Mouse (Mus musculus): ENCODE measurements at regions not wholly inside any gene's neighbourhood (a gene's known extent, or its start where the extent isn't known, plus 50 kb on each side); places are given as distances from the start of the nearest gene placed in this dataset.

DNA sequence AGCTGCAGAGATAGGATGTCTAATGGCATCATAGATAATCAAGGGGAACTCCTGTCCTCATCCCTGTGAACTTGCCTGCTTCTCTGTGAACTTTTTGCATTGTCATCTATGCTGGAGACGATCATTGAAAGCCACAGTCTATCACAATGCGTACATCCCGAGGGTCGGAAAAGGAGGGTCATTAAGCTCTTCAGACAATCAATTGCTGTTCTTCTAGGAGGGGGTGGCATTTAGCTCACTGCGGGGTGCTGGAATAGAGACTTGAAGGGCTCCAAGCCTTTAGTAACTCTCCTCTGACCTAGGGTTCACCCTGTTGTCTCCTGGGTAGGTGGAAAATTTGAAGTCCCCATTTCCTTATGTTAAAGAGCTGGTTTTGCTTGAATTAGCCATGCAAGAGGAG lies 251.7 kb upstream of the Nr2f2 start:
- no peaks in the 10 kb centered on the region for H3K4me1 ChIP-seq (ENCODE audit: control insufficient read depth, insufficient read depth, low read length)
- H3K9me3 ChIP-seq (replicated peaks; ENCODE audit: control insufficient read depth, low read length), result no peaks in the 10 kb centered on the region
- H3K4me2 ChIP-seq, result no peak overlapping the region
- H3K4me3 ChIP-seq (ENCODE audit: low read depth, low read length), result no peak overlapping the region
- H3K36me3 ChIP-seq (ENCODE audit: control insufficient read depth, insufficient read depth, low read length), result no peaks in the 10 kb centered on the region
- 73% methylated on average over 5 of the region's 5 CpGs for WGBS (ENCODE audit: insufficient replicate concordance)
- ATAC-seq (replicated peaks; ENCODE audit: insufficient number of reproducible peaks, low FRiP score, low TSS enrichment), result no peak
- no peaks in the 10 kb centered on the region for H3K27me3 ChIP-seq (ENCODE audit: control insufficient read depth, insufficient read depth, low read length)
- no peak overlapping the region for H3K9ac ChIP-seq (ENCODE audit: low read depth, low read length)
- H3K27ac ChIP-seq (ENCODE audit: low read depth, low read length), result no peak overlapping the region

DNA sequence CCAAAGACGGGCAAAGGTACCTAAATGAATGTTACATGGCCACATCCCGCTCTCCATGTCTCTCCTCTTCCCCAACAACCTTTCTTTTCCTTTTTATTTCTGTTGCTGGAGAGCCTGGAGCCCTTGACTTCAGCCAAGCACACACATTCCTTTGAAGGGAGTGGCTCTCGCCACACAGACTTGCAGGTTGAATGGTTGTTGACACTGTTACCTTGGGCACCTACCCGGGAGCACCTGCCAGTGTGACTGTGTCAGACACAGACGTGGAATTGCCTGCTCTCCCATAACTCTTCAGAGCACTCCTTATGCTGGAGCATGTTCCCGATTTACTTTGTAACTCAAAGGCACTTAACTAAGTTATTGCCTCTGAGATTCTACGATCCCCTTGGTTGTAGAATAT lies 240.0 kb upstream of the Nr2f2 start:
- ATAC-seq (replicated peaks; ENCODE audit: insufficient number of reproducible peaks, low FRiP score, low TSS enrichment), result no peak
- Histone ChIP-seq H3K9ac (ENCODE audit: low read depth, low read length) (no peak overlapping the region), H3K36me3 (ENCODE audit: control insufficient read depth, insufficient read depth, low read length) (no peaks in the 10 kb centered on the region), H3K27me3 (ENCODE audit: control insufficient read depth, insufficient read depth, low read length) (no peaks in the 10 kb centered on the region), H3K27ac (ENCODE audit: low read depth, low read length) (no peak overlapping the region), H3K4me1 (ENCODE audit: control insufficient read depth, insufficient read depth, low read length) (no peaks in the 10 kb centered on the region), H3K4me3 (ENCODE audit: low read depth, low read length) (no peak overlapping the region), H3K4me2 (no peak overlapping the region), H3K9me3 (replicated peaks; ENCODE audit: control insufficient read depth, low read length) (no peaks in the 10 kb centered on the region)
- WGBS (ENCODE audit: insufficient replicate concordance), result 78% methylated on average over 7 of the region's 7 CpGs

GRCm38 (mm10) chr7:70604471-70605174 lies 238.1 kb upstream of the Nr2f2 start:
- no peak overlapping the region for H3K9ac ChIP-seq (ENCODE audit: low read depth, low read length)
- H3K4me1 ChIP-seq (ENCODE audit: control insufficient read depth, insufficient read depth, low read length), result no peaks in the 10 kb centered on the region
- no peaks in the 10 kb centered on the region for H3K36me3 ChIP-seq (ENCODE audit: control insufficient read depth, insufficient read depth, low read length)
- no peaks in the 10 kb centered on the region for H3K27me3 ChIP-seq (ENCODE audit: control insufficient read depth, insufficient read depth, low read length)
- no peaks in the 10 kb centered on the region for H3K9me3 ChIP-seq (replicated peaks; ENCODE audit: control insufficient read depth, low read length)
- 80% methylated on average over 5 of the region's 5 CpGs for WGBS (ENCODE audit: insufficient replicate concordance)
- H3K27ac ChIP-seq (ENCODE audit: low read depth, low read length), result no peak overlapping the region
- H3K4me2 ChIP-seq, result no peak overlapping the region
- no peak for ATAC-seq (replicated peaks; ENCODE audit: insufficient number of reproducible peaks, low FRiP score, low TSS enrichment)
- no peak overlapping the region for H3K4me3 ChIP-seq (ENCODE audit: low read depth, low read length)

GRCm38 (mm10) chr7:70593027-70593426 lies 226.5 kb upstream of the Nr2f2 start:
- Histone ChIP-seq H3K4me2 (no peak overlapping the region), H3K27me3 (ENCODE audit: control insufficient read depth, insufficient read depth, low read length) (no peaks in the 10 kb centered on the region), H3K27ac (ENCODE audit: low read depth, low read length) (no peak overlapping the region), H3K4me1 (ENCODE audit: control insufficient read depth, insufficient read depth, low read length) (no peaks in the 10 kb centered on the region), H3K9me3 (replicated peaks; ENCODE audit: control insufficient read depth, low read length) (no peaks in the 10 kb centered on the region), H3K4me3 (ENCODE audit: low read depth, low read length) (no peak overlapping the region), H3K9ac (ENCODE audit: low read depth, low read length) (no peak overlapping the region), H3K36me3 (ENCODE audit: control insufficient read depth, insufficient read depth, low read length) (no peaks in the 10 kb centered on the region)
- no peak for ATAC-seq (replicated peaks; ENCODE audit: insufficient number of reproducible peaks, low FRiP score, low TSS enrichment)
- WGBS (ENCODE audit: insufficient replicate concordance), result 86% methylated on average over 6 of the region's 6 CpGs

DNA sequence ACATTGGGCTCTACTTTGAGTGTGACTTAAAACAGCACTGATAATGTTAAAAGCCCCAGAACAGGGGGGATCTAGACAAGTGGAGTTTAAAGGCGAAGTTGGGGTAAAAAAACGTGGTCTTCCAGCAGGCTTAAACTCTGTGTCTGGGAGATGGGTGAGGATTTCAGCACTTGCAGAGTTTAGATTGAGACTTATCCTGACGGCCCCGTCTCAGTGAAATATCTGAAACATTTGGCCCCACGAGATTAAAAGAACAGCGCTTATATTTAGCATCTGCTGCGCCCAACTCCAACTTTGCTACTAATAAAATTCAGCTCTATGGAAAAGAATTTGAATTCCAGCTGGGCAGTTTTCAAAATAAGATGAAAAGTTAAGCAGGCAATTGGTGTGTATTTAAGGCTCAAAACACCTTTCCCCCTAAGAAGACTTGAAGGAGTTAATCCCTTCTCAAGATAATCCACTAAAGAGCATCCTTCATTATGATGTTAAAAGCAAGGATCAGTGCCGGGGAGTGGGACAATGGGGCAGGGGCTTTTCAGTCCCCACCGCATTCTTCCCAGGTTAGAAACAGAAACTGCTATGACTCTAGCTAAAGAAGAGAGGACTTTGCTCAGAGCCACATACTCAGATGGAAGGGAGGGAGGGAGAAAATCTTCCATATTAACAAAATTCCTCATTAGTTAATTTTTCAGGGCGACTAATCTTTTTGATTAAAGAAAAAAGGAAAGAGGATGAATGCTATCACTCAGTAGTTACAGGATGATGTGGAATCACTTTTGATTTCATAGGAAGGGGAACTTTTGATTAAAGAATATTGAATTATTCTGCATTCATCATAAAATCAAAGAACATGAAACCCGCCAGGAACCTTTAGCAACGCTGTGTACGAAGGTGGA lies 225.1 kb upstream of the Nr2f2 start:
- Histone ChIP-seq H3K27ac (ENCODE audit: low read depth, low read length) (no peak overlapping the region), H3K36me3 (ENCODE audit: control insufficient read depth, insufficient read depth, low read length) (no peaks in the 10 kb centered on the region), H3K4me3 (ENCODE audit: low read depth, low read length) (no peak overlapping the region), H3K4me1 (ENCODE audit: control insufficient read depth, insufficient read depth, low read length) (no peaks in the 10 kb centered on the region), H3K27me3 (ENCODE audit: control insufficient read depth, insufficient read depth, low read length) (no peaks in the 10 kb centered on the region), H3K9me3 (replicated peaks; ENCODE audit: control insufficient read depth, low read length) (no peaks in the 10 kb centered on the region), H3K4me2 (peak overlapping the region; percentile 19), H3K9ac (ENCODE audit: low read depth, low read length) (no peak overlapping the region)
- 24% methylated on average over 13 of the region's 13 CpGs for WGBS (ENCODE audit: insufficient replicate concordance)
- ATAC-seq (replicated peaks; ENCODE audit: insufficient number of reproducible peaks, low FRiP score, low TSS enrichment), result no peak

- Histone ChIP-seq H3K27ac (ENCODE audit: low read depth, low read length) (no peak overlapping the region), H3K4me2 (no peak overlapping the region), H3K4me3 (ENCODE audit: low read depth, low read length) (no peak overlapping the region), H3K36me3 (ENCODE audit: control insufficient read depth, insufficient read depth, low read length) (no peaks in the 10 kb centered on the region), H3K27me3 (ENCODE audit: control insufficient read depth, insufficient read depth, low read length) (no peaks in the 10 kb centered on the region), H3K9me3 (replicated peaks; ENCODE audit: control insufficient read depth, low read length) (no peaks in the 10 kb centered on the region), H3K4me1 (ENCODE audit: control insufficient read depth, insufficient read depth, low read length) (no peaks in the 10 kb centered on the region), H3K9ac (ENCODE audit: low read depth, low read length) (no peak overlapping the region)
- no peak for ATAC-seq (replicated peaks; ENCODE audit: insufficient number of reproducible peaks, low FRiP score, low TSS enrichment)
- 68% methylated on average over 5 of the region's 5 CpGs for WGBS (ENCODE audit: insufficient replicate concordance)
These were observed 223.2 kb upstream of the Nr2f2 start for GRCm38 (mm10) chr7:70589713-70590112.

- no peak for ATAC-seq (replicated peaks; ENCODE audit: insufficient number of reproducible peaks, low FRiP score, low TSS enrichment)
- Histone ChIP-seq H3K4me2 (no peak overlapping the region), H3K9me3 (replicated peaks; ENCODE audit: control insufficient read depth, low read length) (no peaks in the 10 kb centered on the region), H3K9ac (ENCODE audit: low read depth, low read length) (no peak overlapping the region), H3K36me3 (ENCODE audit: control insufficient read depth, insufficient read depth, low read length) (no peaks in the 10 kb centered on the region), H3K4me3 (ENCODE audit: low read depth, low read length) (no peak overlapping the region), H3K4me1 (ENCODE audit: control insufficient read depth, insufficient read depth, low read length) (no peaks in the 10 kb centered on the region), H3K27ac (ENCODE audit: low read depth, low read length) (no peak overlapping the region), H3K27me3 (ENCODE audit: control insufficient read depth, insufficient read depth, low read length) (no peaks in the 10 kb centered on the region)
- 74% methylated on average over 1 of the region's 1 CpGs for WGBS (ENCODE audit: insufficient replicate concordance)
These were observed 221.5 kb upstream of the Nr2f2 start for GRCm38 (mm10) chr7:70588061-70588460.

DNA sequence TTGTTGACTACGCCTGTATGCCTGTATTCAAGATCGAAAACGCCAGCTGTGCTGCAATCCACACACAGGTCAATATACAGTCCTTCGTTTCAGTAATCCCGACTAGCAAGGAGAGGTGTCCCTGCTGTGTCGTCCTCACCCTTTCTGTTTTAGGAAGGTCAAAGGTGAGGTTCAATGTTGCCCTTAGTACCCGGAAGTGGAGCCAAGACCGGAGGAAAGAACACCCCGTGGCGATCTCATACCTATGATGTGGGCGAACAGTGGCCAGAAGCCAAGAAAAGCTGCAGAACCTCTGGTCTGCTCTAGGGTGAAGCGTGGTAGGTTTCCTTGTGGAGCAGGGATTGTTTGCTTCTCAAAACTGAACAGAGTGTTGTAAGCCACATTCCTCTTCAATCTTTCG lies 217.9 kb upstream of the Nr2f2 start:
- WGBS (ENCODE audit: insufficient replicate concordance), result 67% methylated on average over 13 of the region's 13 CpGs
- H3K9ac ChIP-seq (ENCODE audit: low read depth, low read length), result no peak overlapping the region
- H3K9me3 ChIP-seq (replicated peaks; ENCODE audit: control insufficient read depth, low read length), result no peaks in the 10 kb centered on the region
- H3K27me3 ChIP-seq (ENCODE audit: control insufficient read depth, insufficient read depth, low read length), result no peaks in the 10 kb centered on the region
- no peak for ATAC-seq (replicated peaks; ENCODE audit: insufficient number of reproducible peaks, low FRiP score, low TSS enrichment)
- no peaks in the 10 kb centered on the region for H3K36me3 ChIP-seq (ENCODE audit: control insufficient read depth, insufficient read depth, low read length)
- H3K4me2 ChIP-seq, result no peak overlapping the region
- no peaks in the 10 kb centered on the region for H3K4me1 ChIP-seq (ENCODE audit: control insufficient read depth, insufficient read depth, low read length)
- H3K4me3 ChIP-seq (ENCODE audit: low read depth, low read length), result no peak overlapping the region
- no peak overlapping the region for H3K27ac ChIP-seq (ENCODE audit: low read depth, low read length)

Data from heart, embryonic 11.5 days (tissue).